In the genomic region with DNA sequence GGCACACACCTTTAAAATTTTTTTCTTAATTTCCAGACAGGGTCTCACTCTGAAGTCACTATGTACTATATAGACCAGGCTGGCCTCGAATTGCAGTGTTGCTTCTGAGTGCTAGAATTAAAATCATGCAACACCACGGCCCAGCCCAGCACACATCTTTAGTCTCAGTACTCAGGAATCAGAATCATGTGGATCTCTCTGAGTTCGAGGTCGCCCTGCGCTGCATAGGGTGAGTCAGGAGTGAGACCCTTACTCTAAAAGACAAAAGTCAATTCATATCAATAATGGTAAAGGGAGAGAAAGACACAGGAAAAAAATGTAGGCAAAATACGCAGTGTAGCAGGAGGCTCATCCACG, we compare ENCODE assay signal across 8 mouse cellular contexts. TPM values are rescaled to one million over a fixed set of nuclear protein-coding genes. Genes with fewer than 3 reads are reported as not detected.
DNase-seq lines count a peak whose midpoint lies in the region; ATAC-seq and TF ChIP-seq lines count a peak whose summit lies in the region.

No protein-coding gene starts in this region.

- TF ChIP-seq POLR2A in heart, adult 2 months (IDR thresholded peaks at IDR 0.05; ENCODE audit: insufficient read depth, low read depth, low read length), result no peak

- intact Hi-C loops in heart, adult 2 months (cut with DNase I), result loop anchor here (1.0 to 10.0 kb wide), 2 partner anchors 27 to 133 kb away; partner anchors contain the start of genes Icam4 and Tyk2

- H3ac ChIP-seq in C2C12 (ENCODE audit: control insufficient read depth, insufficient read length, low read depth), result peak overlapping the region; percentile 28

- no peak for DNase-seq in heart, adult 2 months
- no peak for DNase-seq in heart, adult 9 months (ENCODE audit: low spot score in 2 of 2)
- DNase-seq in liver, embryonic 13.5 days, result no peak
- DNase-seq in urinary bladder, postnatal 10 days (ENCODE audit: low spot score), result no peak
- no peak for DNase-seq in gastrocnemius, postnatal 25 days

- peaks cover 4% of the 10 kb centered on the region for H3K4me1 ChIP-seq in heart, adult 2 months (ENCODE audit: control insufficient read depth, insufficient read depth, low read length)
- peaks cover 12% of the 10 kb centered on the region for H3K4me1 ChIP-seq in forebrain, embryonic 12.5 days
- H3K4me1 ChIP-seq in liver, embryonic 13.5 days (replicated peaks), result peaks cover 45% of the 10 kb centered on the region

- no peak for TF ChIP-seq EP300 in heart, adult 2 months (IDR thresholded peaks at IDR 0.05; ENCODE audit: insufficient read depth, low read depth, low read length)

- peak overlapping the region; percentile 97 for H3K4me3 ChIP-seq in heart, adult 2 months
- peak overlapping the region; percentile 85 for H3K4me3 ChIP-seq in C2C12 (ENCODE audit: insufficient read depth, poor library complexity, severe bottlenecking)
- peak overlapping the region; percentile 84 for H3K4me3 ChIP-seq in forebrain, embryonic 12.5 days (replicated peaks)
- H3K4me3 ChIP-seq in liver, embryonic 13.5 days (replicated peaks), result peak overlapping the region; percentile 82

- H3K9ac ChIP-seq in heart, adult 2 months (ENCODE audit: low read depth, low read length), result peak overlapping the region; percentile 86; the same call in 1 of the 2 replicates
- peak overlapping the region; percentile 76 for H3K9ac ChIP-seq in forebrain, embryonic 12.5 days
- H3K9ac ChIP-seq in liver, embryonic 13.5 days, result peak overlapping the region; percentile 81

- H3K36me3 ChIP-seq in heart, adult 2 months (ENCODE audit: control insufficient read depth, insufficient read depth, low read length), result no peaks in the 10 kb centered on the region
- peaks cover 18% of the 10 kb centered on the region for H3K36me3 ChIP-seq in C2C12 (ENCODE audit: control insufficient read depth, insufficient read depth)
- peaks cover 26% of the 10 kb centered on the region for H3K36me3 ChIP-seq in forebrain, embryonic 12.5 days (replicated peaks)
- peaks cover 27% of the 10 kb centered on the region for H3K36me3 ChIP-seq in liver, embryonic 13.5 days

- 10% methylated on average over 7 of the region's 7 CpGs for WGBS in heart, adult 2 months
- WGBS in forebrain, embryonic 12.5 days, result 13% methylated on average over 7 of the region's 7 CpGs
- 13% methylated on average over 7 of the region's 7 CpGs for WGBS in liver, embryonic 13.5 days (ENCODE audit: insufficient replicate concordance)

- no peaks in the 10 kb centered on the region for H3K79me2 ChIP-seq in heart, adult 2 months (replicated peaks; ENCODE audit: control insufficient read depth, insufficient read depth, low read length)
- H3K79me2 ChIP-seq in C2C12 (ENCODE audit: control insufficient read depth, insufficient read depth), result no peaks in the 10 kb centered on the region

- H3K27ac ChIP-seq in heart, adult 2 months, result peak overlapping the region; percentile 91
- H3K27ac ChIP-seq in forebrain, embryonic 12.5 days, result 0 out of 2 replicates have a peak overlapping the region, but pooled peaks have one; percentile 68
- peak overlapping the region; percentile 83 for H3K27ac ChIP-seq in liver, embryonic 13.5 days

- no peaks in the 10 kb centered on the region for H3K79me3 ChIP-seq in C2C12 (ENCODE audit: low read depth)

- peak overlapping the region; percentile 83 for H3K4me2 ChIP-seq in forebrain, embryonic 12.5 days
- H3K4me2 ChIP-seq in liver, embryonic 13.5 days, result peak overlapping the region; percentile 87

- H3K27me3 ChIP-seq in heart, adult 2 months (ENCODE audit: control insufficient read depth, insufficient read depth, low read length), result no peaks in the 10 kb centered on the region
- no peaks in the 10 kb centered on the region for H3K27me3 ChIP-seq in C2C12 (ENCODE audit: control insufficient read depth, insufficient read depth, insufficient read length)
- H3K27me3 ChIP-seq in forebrain, embryonic 12.5 days, result no peaks in the 10 kb centered on the region
- no peaks in the 10 kb centered on the region for H3K27me3 ChIP-seq in liver, embryonic 13.5 days

- peak; percentile 62; the same call in 1 of the 2 replicates for ATAC-seq in forebrain, embryonic 12.5 days (ENCODE audit: low FRiP score)
- peak; percentile 22 for ATAC-seq in liver, embryonic 13.5 days (ENCODE audit: low read depth)
- ATAC-seq in megakaryocyte-erythroid progenitor cell, adult 5-6 weeks (replicated peaks; ENCODE audit: low FRiP score, low TSS enrichment, poor library complexity, severe bottlenecking), result no peak

- H3K9me3 ChIP-seq in forebrain, embryonic 12.5 days, result no peaks in the 10 kb centered on the region
- no peaks in the 10 kb centered on the region for H3K9me3 ChIP-seq in liver, embryonic 13.5 days (replicated peaks)

- no peak for TF ChIP-seq CTCF in heart, adult 2 months (IDR thresholded peaks at IDR 0.05)
- no peak for TF ChIP-seq CTCF in C2C12 (IDR thresholded peaks at IDR 0.05; ENCODE audit: control insufficient read depth, insufficient read depth, insufficient read length)

TF ChIP-seq in C2C12, 6 proteins besides CTCF, POLR2A, EP300 and RAD21:
- no peak for TF ChIP-seq USF1 (IDR thresholded peaks at IDR 0.05; ENCODE audit: low read depth)
- no peak for TF ChIP-seq MYOG (IDR thresholded peaks at IDR 0.05; ENCODE audit: control insufficient read depth, extremely low read depth, insufficient read length)
- no peak for TF ChIP-seq FOSL1 (IDR thresholded peaks at IDR 0.05; ENCODE audit: insufficient read depth, low read length, poor library complexity, severe bottlenecking)
- no peak for TF ChIP-seq CEBPB (IDR thresholded peaks at IDR 0.05; ENCODE audit: low read depth)
- TF ChIP-seq MAX (IDR thresholded peaks at IDR 0.05), result no peak
- TF ChIP-seq MYOD1 (IDR thresholded peaks at IDR 0.05; ENCODE audit: control insufficient read depth, insufficient read length, low read depth), result no peak

RNA-seq across cellular contexts. Expression of gene Mrpl4, which starts 0.3 kb away (rescaled TPM):
- total RNA-seq in heart, adult 2 months (2021), result 100 to 1,000 TPM; 124 to 130 TPM
- 173 and 226 TPM in 2 replicates for polyA plus RNA-seq in heart, adult 2 months (2012; rRNA removed)
- polyA plus RNA-seq in C2C12 (2012; fragmentation: generic; extraction: Trizol), result 107 TPM
- 110 and 111 TPM in 2 replicates for polyA plus RNA-seq in forebrain, embryonic 12.5 days (2016; fragmentation: Nextera tagmentation; extraction: Ambion mirVana)
- polyA plus RNA-seq in liver, embryonic 13.5 days (2015; fragmentation: Nextera tagmentation; extraction: Ambion mirVana), result 81.2 and 84.0 TPM in 2 replicates
- total RNA-seq in megakaryocyte-erythroid progenitor cell, adult 5-6 weeks (2014; fragmentation: Nextera tagmentation), result 66.2 and 78.8 TPM in 2 replicates
- total RNA-seq in megakaryocyte-erythroid progenitor cell, adult 5-6 weeks (2017), result 23.7 and 43.3 TPM in 2 replicates
- total RNA-seq in gastrocnemius, postnatal 25 days (2021), result 10 to 100 TPM; 61.9 to 62.8 TPM

RNA-seq across cellular contexts. Expression of gene Icam1, which starts 13.5 kb away (rescaled TPM):
- 1 to 10 TPM; 7.6 to 9.2 TPM for total RNA-seq in heart, adult 2 months (2021)
- 12.4 and 15.3 TPM in 2 replicates for polyA plus RNA-seq in heart, adult 2 months (2012; rRNA removed)
- 0.09 TPM for polyA plus RNA-seq in C2C12 (2012; fragmentation: generic; extraction: Trizol)
- polyA plus RNA-seq in forebrain, embryonic 12.5 days (2016; fragmentation: Nextera tagmentation; extraction: Ambion mirVana), result 3.7 and 3.8 TPM in 2 replicates
- polyA plus RNA-seq in liver, embryonic 13.5 days (2015; fragmentation: Nextera tagmentation; extraction: Ambion mirVana), result 9.6 and 9.7 TPM in 2 replicates
- total RNA-seq in megakaryocyte-erythroid progenitor cell, adult 5-6 weeks (2014; fragmentation: Nextera tagmentation), result 1.9 and 3.4 TPM in 2 replicates
- 3.6 TPM in 2 replicates for total RNA-seq in megakaryocyte-erythroid progenitor cell, adult 5-6 weeks (2017)
- 1 to 10 TPM; 1.6 to 3.0 TPM for total RNA-seq in gastrocnemius, postnatal 25 days (2021)

RNA-seq across cellular contexts. Expression of gene S1pr2, which starts 25.7 kb away (rescaled TPM):
- total RNA-seq in heart, adult 2 months (2021), result 1 to 10 TPM; 2.8 to 3.2 TPM
- 4.2 and 6.1 TPM in 2 replicates for polyA plus RNA-seq in heart, adult 2 months (2012; rRNA removed)
- polyA plus RNA-seq in C2C12 (2012; fragmentation: generic; extraction: Trizol), result 13.0 TPM
- polyA plus RNA-seq in forebrain, embryonic 12.5 days (2016; fragmentation: Nextera tagmentation; extraction: Ambion mirVana), result 13.1 and 16.5 TPM in 2 replicates
- 4.7 and 4.8 TPM in 2 replicates for polyA plus RNA-seq in liver, embryonic 13.5 days (2015; fragmentation: Nextera tagmentation; extraction: Ambion mirVana)
- total RNA-seq in megakaryocyte-erythroid progenitor cell, adult 5-6 weeks (2014; fragmentation: Nextera tagmentation), result 1.7 and 3.4 TPM in 2 replicates
- 0.46 TPM in 1 of 2 replicates, not detected in the other for total RNA-seq in megakaryocyte-erythroid progenitor cell, adult 5-6 weeks (2017)
- 1 to 10 TPM; 2.3 to 3.6 TPM for total RNA-seq in gastrocnemius, postnatal 25 days (2021)

RNA-seq across cellular contexts. Expression of gene Icam4, which starts 26.9 kb away (rescaled TPM):
- 1 to 10 TPM in 1 of 2 experiments, under 1 TPM in 1; 0.84 to 1.0 TPM for total RNA-seq in heart, adult 2 months (2021)
- polyA plus RNA-seq in heart, adult 2 months (2012; rRNA removed), result 0.70 and 1.4 TPM in 2 replicates
- polyA plus RNA-seq in C2C12 (2012; fragmentation: generic; extraction: Trizol), result 0.43 TPM
- 1.5 and 1.9 TPM in 2 replicates for polyA plus RNA-seq in forebrain, embryonic 12.5 days (2016; fragmentation: Nextera tagmentation; extraction: Ambion mirVana)
- polyA plus RNA-seq in liver, embryonic 13.5 days (2015; fragmentation: Nextera tagmentation; extraction: Ambion mirVana), result 244 and 254 TPM in 2 replicates
- total RNA-seq in megakaryocyte-erythroid progenitor cell, adult 5-6 weeks (2014; fragmentation: Nextera tagmentation), result 34.3 and 38.9 TPM in 2 replicates
- 16.3 and 40.0 TPM in 2 replicates for total RNA-seq in megakaryocyte-erythroid progenitor cell, adult 5-6 weeks (2017)
- total RNA-seq in gastrocnemius, postnatal 25 days (2021), result 1 to 10 TPM; 1.0 to 1.6 TPM

RNA-seq across cellular contexts. Expression of gene Icam5, which starts 29.6 kb away (rescaled TPM):
- not detected for total RNA-seq in heart, adult 2 months (2021)
- polyA plus RNA-seq in heart, adult 2 months (2012; rRNA removed), result 0.06 and 0.08 TPM in 2 replicates
- 0.46 TPM for polyA plus RNA-seq in C2C12 (2012; fragmentation: generic; extraction: Trizol)
- 0.13 TPM in 2 replicates for polyA plus RNA-seq in forebrain, embryonic 12.5 days (2016; fragmentation: Nextera tagmentation; extraction: Ambion mirVana)
- polyA plus RNA-seq in liver, embryonic 13.5 days (2015; fragmentation: Nextera tagmentation; extraction: Ambion mirVana), result 0.21 and 0.29 TPM in 2 replicates
- total RNA-seq in megakaryocyte-erythroid progenitor cell, adult 5-6 weeks (2014; fragmentation: Nextera tagmentation), result 1.1 and 1.2 TPM in 2 replicates
- total RNA-seq in megakaryocyte-erythroid progenitor cell, adult 5-6 weeks (2017), result 0.05 and 0.27 TPM in 2 replicates
- not detected for total RNA-seq in gastrocnemius, postnatal 25 days (2021)
